Mouse (Mus musculus) myocyte (in vitro differentiated cells): ENCODE data around the gene Milr1. TPM values are rescaled to one million over a fixed set of nuclear protein-coding genes. Genes with fewer than 3 reads are reported as not detected.

Experiments
- H3K27me3 ChIP-seq: one replicate; pipeline ENCODE4 v1.6.1; 2011; ENCODE audit not compliant: control insufficient read depth, insufficient read depth, insufficient read length
- H3K36me3 ChIP-seq: one replicate; pipeline ENCODE4 v1.6.1; 2011; ENCODE audit not compliant: control insufficient read depth, insufficient read depth
- H3K4me2 ChIP-seq: one replicate; pipeline ENCODE4 v1.6.1; 2011; ENCODE audit warnings: low read depth, control low read depth
- H3K4me3 ChIP-seq: one replicate; pipeline ENCODE4 v1.5.1; 2011; ENCODE audit warnings: mild to moderate bottlenecking, control low read depth, moderate library complexity
- H3K79me2 ChIP-seq: one replicate; pipeline ENCODE4 v1.6.1; 2011; ENCODE audit not compliant: control insufficient read depth, insufficient read depth
- H3ac ChIP-seq: one replicate; pipeline ENCODE4 v1.6.1; 2011; ENCODE audit not compliant: control insufficient read depth, insufficient read length
- CEBPB ChIP-seq: IDR thresholded peaks from 2 replicates; pipeline ENCODE4 v1.6.1; 2011; ENCODE audit warnings: mild to moderate bottlenecking, moderate library complexity; ENCODE audit not compliant: poor library complexity, insufficient read depth, severe bottlenecking
- E2F4 ChIP-seq: IDR thresholded peaks from one replicate; pipeline ENCODE4 v1.6.1; 2011; ENCODE audit warnings: mild to moderate bottlenecking, control low read depth, moderate library complexity; ENCODE audit not compliant: insufficient read depth
- MAX ChIP-seq: IDR thresholded peaks from one replicate; pipeline ENCODE4 v1.6.1; 2011; ENCODE audit warnings: low read depth, mild to moderate bottlenecking, control low read depth
- MYOD1 ChIP-seq, 3 experiments: IDR thresholded peaks; one replicate each; pipeline ENCODE4 v1.6.1; 2011; ENCODE audit warnings: control low read depth in 2 of 3, low read depth in 2 of 3, mild to moderate bottlenecking in 2 of 3, moderate library complexity in 1 of 3; ENCODE audit not compliant: insufficient read length in 2 of 3, control insufficient read depth in 1 of 3
- MYOG ChIP-seq, 3 experiments: IDR thresholded peaks; one replicate each; pipeline ENCODE4 v1.6.1; 2011; ENCODE audit warnings: control low read depth in 2 of 3, low read depth in 2 of 3, mild to moderate bottlenecking in 2 of 3; ENCODE audit not compliant: insufficient read length in 2 of 3, control insufficient read depth in 1 of 3, insufficient read depth in 1 of 3
- POLR2A ChIP-seq: IDR thresholded peaks from one replicate; pipeline ENCODE4 v1.6.1; 2011; ENCODE audit warnings: low read depth, mild to moderate bottlenecking, control low read depth, moderate library complexity; ENCODE audit not compliant: insufficient read length
- POLR2AphosphoS2 ChIP-seq: IDR thresholded peaks from one replicate; pipeline ENCODE4 v1.6.1; 2011; ENCODE audit warnings: low read depth, control low read depth; ENCODE audit not compliant: insufficient read length
- REST ChIP-seq: IDR thresholded peaks from one replicate; pipeline ENCODE4 v1.6.1; 2011; ENCODE audit warnings: mild to moderate bottlenecking, control low read depth, moderate library complexity; ENCODE audit not compliant: insufficient read depth, insufficient read length
- SRF ChIP-seq: IDR thresholded peaks from one replicate; pipeline ENCODE4 v1.6.1; 2011; ENCODE audit warnings: low read depth; ENCODE audit not compliant: control insufficient read depth, insufficient read length
- TCF12 ChIP-seq: IDR thresholded peaks from one replicate; pipeline ENCODE4 v1.6.1; 2011; ENCODE audit warnings: mild to moderate bottlenecking, control low read depth; ENCODE audit not compliant: poor library complexity, insufficient read depth, severe bottlenecking
- TCF3 ChIP-seq: IDR thresholded peaks from one replicate; pipeline ENCODE4 v1.6.1; 2011; ENCODE audit warnings: low read depth, control low read depth; ENCODE audit not compliant: insufficient read length
- USF1 ChIP-seq: IDR thresholded peaks from one replicate; pipeline ENCODE4 v1.6.1; 2011; ENCODE audit warnings: low read depth, mild to moderate bottlenecking, control low read depth, moderate library complexity
- polyA plus RNA-seq: library from polyadenylated mRNA; unstranded; fragments of >200 nt; fragmentation: generic; extraction: Trizol; gene quantifications from one replicate; pipeline ENCODE4 v1.2.1, GENCODE M21; 2012; ENCODE audit warnings: missing spikeins

Gene Milr1
- polyA plus RNA-seq, 1 experiment, result 7.7 TPM

- no peak overlapping the region for H3K4me2 ChIP-seq
- no peak overlapping the region for H3ac ChIP-seq
- H3K4me3 ChIP-seq, result no peak overlapping the region
- H3K79me2 ChIP-seq, result no peaks in the 10 kb centered on the region
- no peaks in the 10 kb centered on the region for H3K27me3 ChIP-seq
- H3K36me3 ChIP-seq, result peaks cover 70% of the 10 kb centered on the region
- no peak for TF ChIP-seq MAX
- TF ChIP-seq MYOG (IDR thresholded peaks at IDR 0.05; ENCODE audit: control insufficient read depth in 1 of 3, insufficient read depth in 1 of 3, insufficient read length in 2 of 3, low read depth in 2 of 3), result no peak
- no peak for TF ChIP-seq TCF3
- TF ChIP-seq SRF, result no peak
- no peak for TF ChIP-seq MYOD1 (IDR thresholded peaks at IDR 0.05; ENCODE audit: control insufficient read depth in 1 of 3, insufficient read length in 2 of 3, low read depth in 2 of 3)
- TF ChIP-seq CEBPB, result no peak
- TF ChIP-seq REST, result no peak
- no peak for TF ChIP-seq POLR2A
- TF ChIP-seq POLR2AphosphoS2, result no peak
- no peak for TF ChIP-seq TCF12
- TF ChIP-seq USF1, result no peak
- no peak for TF ChIP-seq E2F4
These were observed 19.4 kb downstream of the Milr1 start for GRCm38 (mm10) chr11:106770195-106770974.

GRCm38 (mm10) chr11:106773061-106773460 lies 22.0 kb downstream of the Milr1 start:
- H3K4me2 ChIP-seq, result no peak overlapping the region
- no peak for TF ChIP-seq MYOD1 (IDR thresholded peaks at IDR 0.05; ENCODE audit: control insufficient read depth in 1 of 3, insufficient read length in 2 of 3, low read depth in 2 of 3)
- no peak for TF ChIP-seq POLR2AphosphoS2
- TF ChIP-seq CEBPB, result no peak
- no peaks in the 10 kb centered on the region for H3K27me3 ChIP-seq
- H3K36me3 ChIP-seq, result peaks cover 61% of the 10 kb centered on the region
- H3ac ChIP-seq, result no peak overlapping the region
- H3K4me3 ChIP-seq, result no peak overlapping the region
- peaks cover 7% of the 10 kb centered on the region for H3K79me2 ChIP-seq

- peaks cover 16% of the 10 kb centered on the region for H3K79me2 ChIP-seq
- H3K27me3 ChIP-seq, result no peaks in the 10 kb centered on the region
- no peak for TF ChIP-seq USF1
These were observed 25.9 kb downstream of the Milr1 start for GRCm38 (mm10) chr11:106776960-106777359.

GRCm38 (mm10) chr11:106777395-106777794 lies 26.4 kb downstream of the Milr1 start:
- peak overlapping the region; percentile 88 for H3K4me2 ChIP-seq
- H3ac ChIP-seq, result no peak overlapping the region
- TF ChIP-seq POLR2A (no peak), POLR2AphosphoS2 (no peak), USF1 (no peak), CEBPB (no peak), MYOD1 (IDR thresholded peaks at IDR 0.05; ENCODE audit: control insufficient read depth in 1 of 3, insufficient read length in 2 of 3, low read depth in 2 of 3) (no peak), MAX (no peak), REST (no peak), E2F4 (no peak), MYOG (IDR thresholded peaks at IDR 0.05; ENCODE audit: control insufficient read depth in 1 of 3, insufficient read depth in 1 of 3, insufficient read length in 2 of 3, low read depth in 2 of 3) (no peak), TCF3 (no peak), SRF (no peak)
- peaks cover 16% of the 10 kb centered on the region for H3K79me2 ChIP-seq
- peaks cover 47% of the 10 kb centered on the region for H3K36me3 ChIP-seq
- no peak overlapping the region for H3K4me3 ChIP-seq
- no peaks in the 10 kb centered on the region for H3K27me3 ChIP-seq

More at GRCm38 (mm10) chr11:106776960-106777359, 25.9 kb downstream of the Milr1 start:
- Histone ChIP-seq H3K36me3 (peaks cover 45% of the 10 kb centered on the region), H3K4me3 (no peak overlapping the region), H3K4me2 (no peak overlapping the region), H3ac (no peak overlapping the region)

- Histone ChIP-seq H3K4me3 (peak overlapping the region; percentile 54), H3ac (no peak overlapping the region), H3K4me2 (peak overlapping the region; percentile 88), H3K79me2 (peaks cover 21% of the 10 kb centered on the region), H3K36me3 (peaks cover 50% of the 10 kb centered on the region), H3K27me3 (no peaks in the 10 kb centered on the region)
- TF ChIP-seq MYOG (IDR thresholded peaks at IDR 0.05; ENCODE audit: control insufficient read depth in 1 of 3, insufficient read depth in 1 of 3, insufficient read length in 2 of 3, low read depth in 2 of 3), result no peak
- no peak for TF ChIP-seq REST
- no peak for TF ChIP-seq TCF12
- TF ChIP-seq POLR2AphosphoS2, result no peak
- no peak for TF ChIP-seq TCF3
These were observed 27.1 kb downstream of the Milr1 start for GRCm38 (mm10) chr11:106778132-106778531.
